Mouse (Mus musculus): ENCODE measurements around the gene Ces2e. TPM values are rescaled to one million over a fixed set of nuclear protein-coding genes. Genes with fewer than 3 reads are reported as not detected.
"Not testable (repeated sequence)": the region's sequence is repeated elsewhere in the genome, so short reads cannot be mapped to it uniquely, and the experiment has no call there.

The Ces2e gene
- 1 to 10 TPM; 2.0 to 5.9 TPM for total RNA-seq (2021)
- long read RNA-seq, experiment 1, partial matches to known transcripts, result 6 of 10 reads
- long read RNA-seq, experiment 1, other reads (novel, unspliced or antisense), result 1 of 10 reads
- long read RNA-seq, experiment 2, partial matches to known transcripts, result 3 of 7 reads
- long read RNA-seq, experiment 2, other reads (novel, unspliced or antisense), result 1 of 7 reads

- no peak for DNase-seq (ENCODE audit: low spot score in 2 of 2)
These were observed at the start of gene Ces2e for GRCm38 (mm10) chr8:104925972-104926596. Ces2e (plus strand) TSS chr8:104926260.

DNA sequence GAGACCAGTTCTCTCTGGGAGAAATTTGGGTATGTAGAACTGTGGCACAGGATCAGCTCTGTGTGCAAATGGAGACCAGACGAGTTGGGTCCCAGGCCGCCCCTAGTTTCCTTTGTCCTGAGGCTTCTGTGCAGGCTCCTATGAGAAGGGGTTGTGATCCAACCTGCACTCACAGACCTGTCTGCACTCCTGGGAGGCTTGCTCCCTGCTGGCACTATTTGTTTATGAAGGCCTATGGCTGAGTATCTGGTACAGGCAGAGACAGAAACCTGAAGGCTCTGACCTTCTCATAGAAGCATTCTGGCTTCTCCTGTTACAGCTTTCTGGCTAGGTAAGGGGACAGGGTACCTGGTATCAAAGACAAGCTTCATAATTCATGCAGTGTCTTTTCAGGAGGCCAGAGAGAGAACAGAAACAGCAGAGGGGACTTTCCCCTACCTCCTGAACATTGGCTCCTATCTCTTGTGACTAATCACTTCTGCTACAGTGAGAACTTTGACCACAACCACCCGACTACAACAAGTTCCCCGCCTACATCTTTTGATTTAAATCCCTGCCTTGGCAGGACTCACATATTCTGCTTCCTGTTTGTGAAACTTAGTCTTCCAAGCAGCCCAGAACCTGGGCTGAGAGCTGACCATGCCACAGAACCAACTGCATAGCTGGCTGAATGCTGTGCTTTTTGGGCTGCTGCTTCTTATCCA, 39.7 kb upstream of the Ces2e start:
- DNase-seq (ENCODE audit: low spot score in 2 of 2), result not testable (repeated sequence)

GRCm38 (mm10) chr8:104901746-104902145, 24.3 kb upstream of the Ces2e start:
- DNase-seq (ENCODE audit: low spot score in 2 of 2), result no peak

GRCm38 (mm10) chr8:104907111-104907510, 18.9 kb upstream of the Ces2e start:
- no peak for DNase-seq (ENCODE audit: low spot score in 2 of 2)

DNA sequence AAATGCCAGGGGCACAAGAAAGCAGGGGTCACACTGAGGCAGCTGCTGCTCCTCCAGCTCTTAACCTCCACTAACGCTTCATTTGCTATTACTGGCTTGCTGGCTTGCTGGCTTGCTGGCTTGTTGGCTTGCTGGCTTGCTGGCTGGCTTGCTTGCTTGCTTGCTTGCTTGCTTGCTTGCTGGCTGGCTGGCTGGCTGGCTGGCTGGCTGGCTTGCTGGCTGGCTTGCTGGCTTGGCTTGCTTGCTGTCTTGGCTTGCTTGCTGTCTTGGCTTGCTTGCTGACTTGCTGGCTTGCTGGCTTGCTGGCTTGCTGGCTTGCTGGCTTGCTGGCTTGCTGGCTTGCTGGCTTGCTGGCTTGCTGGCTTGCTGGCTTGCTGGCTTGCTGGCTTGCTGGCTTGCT, 17.0 kb upstream of the Ces2e start:
- not testable (repeated sequence) for DNase-seq (ENCODE audit: low spot score in 2 of 2)

DNA sequence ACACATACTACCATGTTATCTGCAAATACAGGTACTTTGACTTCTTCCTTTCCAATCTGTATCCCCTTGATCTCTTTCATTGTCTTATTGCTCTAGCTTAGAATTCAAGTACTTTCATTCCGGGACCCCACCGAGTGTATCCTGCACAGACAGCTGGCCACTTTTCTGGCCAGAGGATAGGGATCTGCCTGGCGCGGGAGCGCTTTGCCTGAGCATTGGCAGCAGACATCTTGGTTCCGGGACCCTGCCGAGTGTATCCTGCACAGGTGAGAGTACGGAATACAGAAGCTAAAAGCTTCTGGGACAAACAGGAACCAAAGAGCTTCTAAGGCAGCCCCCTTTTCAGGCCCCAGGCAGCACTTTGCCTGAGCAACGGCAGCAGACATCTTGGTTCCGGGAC, 16.4 kb upstream of the Ces2e start:
- DNase-seq (ENCODE audit: low spot score in 2 of 2), result not testable (repeated sequence)

GRCm38 (mm10) chr8:104927301-104927700, 1.2 kb downstream of the Ces2e start:
- no peak for DNase-seq (ENCODE audit: low spot score in 2 of 2)

DNA sequence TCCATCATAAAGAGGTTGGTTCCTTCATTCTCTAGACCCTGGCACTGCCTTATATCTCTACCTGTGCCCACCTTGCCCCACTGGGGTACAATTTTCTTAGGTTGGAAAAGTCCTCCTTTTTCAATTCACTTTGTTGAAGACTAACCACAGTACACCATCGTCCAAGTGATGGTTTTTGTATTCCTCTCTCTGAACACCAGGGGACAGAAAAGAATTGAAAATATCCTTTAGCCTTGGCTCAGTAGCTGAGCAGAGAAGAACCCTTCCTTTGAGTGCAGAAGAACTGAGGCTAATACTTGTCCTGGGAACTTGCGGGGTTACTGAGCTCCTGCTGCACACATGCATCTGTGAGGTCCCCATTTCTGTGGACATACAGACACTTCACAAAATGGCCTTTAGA, 18.6 kb downstream of the Ces2e start:
- no peak for DNase-seq (ENCODE audit: low spot score in 2 of 2)

GRCm38 (mm10) chr8:104947056-104947455, 21.0 kb downstream of the Ces2e start, which contains the start of gene Ces2f:
Ces2f (plus strand) TSS chr8:104947356.
- DNase-seq (ENCODE audit: low spot score in 2 of 2), result no peak

DNA sequence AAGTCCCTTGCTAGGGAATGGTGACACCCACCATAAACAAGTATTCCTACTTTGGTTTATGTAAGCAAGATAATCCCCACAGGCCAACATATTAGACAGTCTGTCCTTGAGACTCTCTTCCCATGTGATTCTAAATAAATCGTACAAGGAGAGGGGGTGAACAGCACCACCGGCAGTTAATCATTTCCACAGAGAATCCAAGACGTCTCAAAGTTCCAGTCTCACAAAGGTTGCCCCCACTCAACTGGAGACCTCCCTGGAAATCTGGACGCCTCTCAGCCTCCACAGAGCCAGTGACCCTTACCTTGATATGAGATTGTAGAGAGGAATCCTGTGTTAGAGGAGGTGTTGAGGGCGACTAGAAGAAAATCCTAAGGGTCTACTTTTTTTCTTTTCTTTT, 23.0 kb downstream of the Ces2e start:
- DNase-seq (ENCODE audit: low spot score in 2 of 2), result no peak

GRCm38 (mm10) chr8:104961537-104961961, 35.5 kb downstream of the Ces2e start, which contains the start of gene Ces2g:
Ces2g (plus strand) TSS chr8:104961718.
- no peak for DNase-seq (ENCODE audit: low spot score in 2 of 2)

GRCm38 (mm10) chr8:104962229-104962901, 36.3 kb downstream of the Ces2e start:
- DNase-seq (ENCODE audit: low spot score in 2 of 2), result no peak

DNA sequence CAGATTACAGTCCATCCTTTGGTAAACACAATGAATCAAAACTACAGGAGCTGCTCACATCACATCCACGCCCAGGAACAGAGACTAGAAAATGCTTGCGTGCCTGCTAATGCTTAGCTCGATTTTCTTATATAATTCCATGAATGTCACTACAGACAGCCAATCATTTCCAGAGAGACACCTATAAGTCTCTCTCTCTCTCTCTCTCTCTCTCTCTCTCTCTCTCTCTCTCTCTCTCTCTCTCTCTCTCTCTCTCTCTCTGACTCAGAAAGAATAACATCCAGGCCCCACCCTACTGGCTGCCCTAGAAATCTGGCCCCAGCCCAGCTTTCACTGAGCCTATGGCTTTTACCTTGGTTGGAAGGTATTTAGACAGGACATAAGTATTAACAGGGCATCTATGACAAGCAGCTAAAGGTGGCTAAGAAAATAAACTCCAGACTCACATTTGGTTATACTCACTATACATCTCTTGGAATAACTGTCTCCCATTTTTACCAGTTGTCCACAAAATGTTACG, 37.4 kb downstream of the Ces2e start:
- no peak for DNase-seq (ENCODE audit: low spot score in 2 of 2)

- DNase-seq (ENCODE audit: low spot score in 2 of 2), result no peak
These were observed 58.1 kb downstream of the Ces2e start for GRCm38 (mm10) chr8:104984126-104984525.

Other genes with a start within 250 kb of the Ces2e start
- 10 to 100 TPM in 1 of 2 experiments, under 1 TPM in 1; 0.25 to 15.5 TPM for gene Ces2a, start 192.3 kb upstream of the Ces2e start, total RNA-seq (2021)
- gene Ces2b, start 94.7 kb upstream of the Ces2e start, total RNA-seq (2021), result 1 to 10 TPM; 2.8 to 8.4 TPM
- under 1 TPM in 1 of 2 experiments, not detected in 1; 0.34 TPM for gene Ces2c, start 79.2 kb upstream of the Ces2e start, total RNA-seq (2021)
- under 1 TPM in 1 of 2 experiments, not detected in 1; 0.14 TPM for gene Ces2f, start 21.1 kb downstream of the Ces2e start, total RNA-seq (2021)
- 1 to 10 TPM; 5.6 to 7.6 TPM for gene Ces2g, start 35.5 kb downstream of the Ces2e start, total RNA-seq (2021)
- under 1 TPM; 0.34 to 0.85 TPM for gene Ces2h, start 74.6 kb downstream of the Ces2e start, total RNA-seq (2021)
- 10 to 100 TPM in 1 of 2 experiments, 1 to 10 TPM in 1; 1.2 to 41.5 TPM for gene Ces3a, start 122.3 kb downstream of the Ces2e start, total RNA-seq (2021)
- not detected for gene Ces3b, start 157.5 kb downstream of the Ces2e start, total RNA-seq (2021)
- gene Ces4a, start 205.5 kb downstream of the Ces2e start, total RNA-seq (2021), result not detected
- gene Cbfb, start 244.4 kb downstream of the Ces2e start, total RNA-seq (2021), result 10 to 100 TPM; 66.4 to 70.2 TPM

Measured in adrenal gland, postnatal 4 days (tissue).